8 mouse cellular contexts compared by ENCODE assay signal in genomic region chr14:45772665-45773277, GRCm38 (mm10).
DNase-seq lines count a peak whose midpoint lies in the region; ATAC-seq and TF ChIP-seq lines count a peak whose summit lies in the region.

No protein-coding gene starts in this region.

- H3K4me1 ChIP-seq in hindbrain, embryonic 12.5 days, result no peaks in the 10 kb centered on the region
- no peaks in the 10 kb centered on the region for H3K4me1 ChIP-seq in lung, postnatal 0 days (ENCODE audit: insufficient read depth, low read depth, low read length)

- no peaks in the 10 kb centered on the region for H3K27me3 ChIP-seq in Patski
- H3K27me3 ChIP-seq in hindbrain, embryonic 12.5 days, result no peaks in the 10 kb centered on the region
- H3K27me3 ChIP-seq in lung, postnatal 0 days (replicated peaks; ENCODE audit: insufficient read depth, low read length), result no peaks in the 10 kb centered on the region

- no peaks in the 10 kb centered on the region for H3K9me3 ChIP-seq in hindbrain, embryonic 12.5 days (replicated peaks)
- no peaks in the 10 kb centered on the region for H3K9me3 ChIP-seq in lung, postnatal 0 days (ENCODE audit: low read length)

- H3K4me3 ChIP-seq in hindbrain, embryonic 12.5 days, result no peak overlapping the region
- H3K4me3 ChIP-seq in lung, postnatal 0 days (ENCODE audit: low read depth, low read length), result no peak overlapping the region

- 19% methylated on average over 19 of the region's 19 CpGs for WGBS in hindbrain, embryonic 12.5 days
- WGBS in lung, postnatal 0 days, result 9% methylated on average over 19 of the region's 19 CpGs

- H3K27ac ChIP-seq in hindbrain, embryonic 12.5 days, result no peak overlapping the region
- no peak overlapping the region for H3K27ac ChIP-seq in lung, postnatal 0 days (ENCODE audit: low read length)

- no peak for DNase-seq in Patski (ENCODE audit: low read depth, low spot score)
- peak; percentile 56 for DNase-seq in cerebellum, adult 9-10 months
- DNase-seq in frontal cortex, postnatal 10 days (ENCODE audit: low spot score in 2 of 2), result peak; percentile 11 to 45
- peak; percentile 73 to 77 for DNase-seq in layer of hippocampus, postnatal 10 days (ENCODE audit: low spot score in 2 of 2)
- peak; percentile 78 for DNase-seq in lung, postnatal 0 days (ENCODE audit: low spot score)
- peak; percentile 46 for DNase-seq in right cerebral cortex, adult 18-20 months
- no peak for DNase-seq in thymus, postnatal 14 days

- CTCF ChIA-PET in Patski (lab: Charles Lee), result interaction anchor here (0.8 to 1.6 kb wide), 7 partner anchors 22 to 951 kb away, joined by 3 to 7 read pairs (median 4); partner anchors contain the start of gene Ddhd1

- TF ChIP-seq EP300 in lung, postnatal 0 days (IDR thresholded peaks at IDR 0.05), result no peak; the same call in 1 of the 2 replicates

- TF ChIP-seq CTCF in Patski (IDR thresholded peaks at IDR 0.05), result peak; percentile 95
- peak; percentile 97 for TF ChIP-seq CTCF in lung, postnatal 0 days (IDR thresholded peaks at IDR 0.05)

- H3K4me2 ChIP-seq in hindbrain, embryonic 12.5 days (replicated peaks), result peak overlapping the region; percentile 46
- H3K4me2 ChIP-seq in lung, postnatal 0 days (replicated peaks; ENCODE audit: low read depth, low read length), result peak overlapping the region; percentile 38

- POLR2A ChIA-PET in Patski (lab: Charles Lee), result interaction anchor here (0.8 to 1.1 kb wide), 2 partner anchors 36 to 54 kb away, joined by 3 read pairs; no protein-coding TSS in a partner anchor

- H3K9ac ChIP-seq in hindbrain, embryonic 12.5 days, result 0 out of 2 replicates have a peak overlapping the region, but pooled peaks have one; percentile 9
- H3K9ac ChIP-seq in lung, postnatal 0 days (replicated peaks; ENCODE audit: low read depth), result no peak overlapping the region

- in situ Hi-C loops in Patski (cut with MboI; ENCODE audit: low pct_unique_long_range_greater_than_20kb), result loop anchor here (10.0 kb wide), 3 partner anchors 208 to 798 kb away; no protein-coding TSS in a partner anchor

- ATAC-seq in Patski, result no peak
- ATAC-seq in hindbrain, embryonic 12.5 days (ENCODE audit: low FRiP score), result peak; percentile 87
- peak; percentile 64 for ATAC-seq in lung, postnatal 0 days

- H3K36me3 ChIP-seq in hindbrain, embryonic 12.5 days, result no peaks in the 10 kb centered on the region
- H3K36me3 ChIP-seq in lung, postnatal 0 days (ENCODE audit: insufficient read depth, low read length), result no peaks in the 10 kb centered on the region

Comparison
In these comparisons a context has a peak if more than half of its experiments do, and no peak if none do; other contexts are left out.
1. DNase-seq: peak in cerebellum, adult 9-10 months (single experiment), frontal cortex, postnatal 10 days (2 of 2), layer of hippocampus, postnatal 10 days (2 of 2), lung, postnatal 0 days (single experiment) and right cerebral cortex, adult 18-20 months (single experiment); none in Patski (single experiment) and thymus, postnatal 14 days (single experiment).